Mouse (Mus musculus): ENCODE results near the gene Bola3.

GRCm38 (mm10) chr6:83316022-83316421 lies 32.9 kb upstream of the Bola3 start:
- no peak for TF ChIP-seq CTCF (IDR thresholded peaks at IDR 0.05; ENCODE audit: borderline replicate concordance, insufficient read depth, low read depth, low read length)
- no peak for TF ChIP-seq POLR2A (IDR thresholded peaks at IDR 0.05; ENCODE audit: borderline replicate concordance, insufficient read depth, low read length)
